Mouse (Mus musculus) heart, postnatal 0 days (tissue): ENCODE results near the gene Cep95.
A peak's percentile ranks its signal among the peaks of the same experiment; 100 is the strongest.

Source experiments
- CTCF ChIP-seq: IDR thresholded peaks from 2 replicates; pipeline ENCODE4 v1.5.1; 2016; ENCODE audit warnings: antibody characterized with exemption, control low read depth, low read depth
- EP300 ChIP-seq: IDR thresholded peaks from 2 replicates; pipeline ENCODE4 v1.6.1; 2016; ENCODE audit warnings: antibody characterized with exemption, low read depth

- peak; percentile 39 for TF ChIP-seq CTCF
- TF ChIP-seq EP300: peak; percentile 36
These were observed at the start of gene Cep95, which contains the start of gene Ddx5 for GRCm38 (mm10) chr11:106788775-106789459.
